Mouse (Mus musculus): ENCODE results near the gene Apbb2. TPM values are rescaled to one million over a fixed set of nuclear protein-coding genes. Genes with fewer than 3 reads are reported as not detected.

Gene Apbb2
- polyA plus RNA-seq, 1 experiment from 2014 or later, result 36.8 TPM

- Histone ChIP-seq H3K9me3 (no peaks in the 10 kb centered on the region), H3K27me3 (replicated peaks; ENCODE audit: low read depth, poor library complexity, severe bottlenecking) (no peaks in the 10 kb centered on the region), H3K27ac (replicated peaks) (no peak overlapping the region), H3K4me1 (peaks cover 10% of the 10 kb centered on the region), H3K4me3 (no peak overlapping the region), H3K36me3 (replicated peaks) (peaks cover 9% of the 10 kb centered on the region)
- 86% methylated on average over 10 of the region's 10 CpGs for WGBS
- no peak for DNase-seq (ENCODE audit: low spot score)
These were observed 224.7 kb downstream of the Apbb2 start for GRCm38 (mm10) chr5:66393767-66394446.

- DNase-seq (ENCODE audit: low spot score), result peak; percentile 46
- peaks cover 17% of the 10 kb centered on the region for H3K4me1 ChIP-seq
- peak overlapping the region; percentile 7 for H3K27ac ChIP-seq (replicated peaks)
- WGBS, result 59% methylated on average over 18 of the region's 18 CpGs
- H3K9me3 ChIP-seq, result no peaks in the 10 kb centered on the region
- H3K36me3 ChIP-seq (replicated peaks), result peaks cover 3% of the 10 kb centered on the region
- no peaks in the 10 kb centered on the region for H3K27me3 ChIP-seq (replicated peaks; ENCODE audit: low read depth, poor library complexity, severe bottlenecking)
- H3K4me3 ChIP-seq, result no peak overlapping the region
These were observed 225.6 kb downstream of the Apbb2 start for GRCm38 (mm10) chr5:66392861-66393529.

DNA sequence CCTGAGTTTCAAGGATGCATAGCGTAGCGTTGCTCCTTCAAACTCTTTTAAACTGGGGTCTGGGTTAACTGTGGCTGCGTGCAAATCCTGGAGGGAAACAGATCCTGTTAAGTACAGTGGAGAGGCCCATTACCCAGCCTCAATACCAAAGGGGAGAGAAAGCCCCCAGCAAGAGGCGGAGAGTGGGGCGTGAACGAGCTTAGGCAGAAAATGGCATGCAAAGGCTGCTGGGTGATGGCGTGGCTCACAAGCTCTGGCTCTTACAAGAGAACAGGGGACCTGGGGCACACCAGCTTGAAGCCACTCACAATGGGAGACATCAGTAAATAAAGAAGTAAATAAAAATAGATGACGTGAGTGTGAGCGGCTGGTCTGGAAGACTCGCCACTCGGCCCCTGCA is 226.8 kb downstream of the Apbb2 start:
- Histone ChIP-seq H3K9me3 (no peaks in the 10 kb centered on the region), H3K27me3 (replicated peaks; ENCODE audit: low read depth, poor library complexity, severe bottlenecking) (no peaks in the 10 kb centered on the region), H3K27ac (replicated peaks) (no peak overlapping the region), H3K36me3 (replicated peaks) (no peaks in the 10 kb centered on the region; the same call in none of the 2 replicates), H3K4me1 (peaks cover 17% of the 10 kb centered on the region), H3K4me3 (no peak overlapping the region)
- 83% methylated on average over 11 of the region's 11 CpGs for WGBS
- DNase-seq (ENCODE audit: low spot score), result no peak

- Histone ChIP-seq H3K36me3 (replicated peaks) (no peaks in the 10 kb centered on the region; the same call in none of the 2 replicates), H3K4me1 (peaks cover 17% of the 10 kb centered on the region), H3K27ac (replicated peaks) (no peak overlapping the region), H3K27me3 (replicated peaks; ENCODE audit: low read depth, poor library complexity, severe bottlenecking) (no peaks in the 10 kb centered on the region), H3K9me3 (no peaks in the 10 kb centered on the region), H3K4me3 (no peak overlapping the region)
- DNase-seq (ENCODE audit: low spot score), result no peak
- 85% methylated on average over 5 of the region's 5 CpGs for WGBS
These were observed 227.3 kb downstream of the Apbb2 start for GRCm38 (mm10) chr5:66391299-66391698.

DNA sequence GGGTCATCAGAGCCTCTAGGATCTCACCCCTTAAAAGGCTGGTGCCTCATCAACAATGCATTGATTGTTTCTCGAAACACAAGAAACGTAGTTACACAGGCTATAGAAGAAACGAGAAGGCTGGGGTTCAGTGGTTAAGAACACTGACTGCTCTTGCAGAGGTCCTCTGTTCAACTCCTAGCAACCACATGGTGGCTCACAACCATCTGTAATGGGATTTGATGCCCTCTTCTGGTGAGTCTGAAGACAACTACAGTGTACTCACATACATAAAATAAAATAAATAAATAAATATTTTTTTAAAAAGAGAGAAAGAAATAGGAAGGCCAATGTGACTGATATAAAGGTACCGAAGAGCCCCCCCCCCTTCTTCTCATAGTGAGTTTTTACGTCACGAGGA is 228.0 kb downstream of the Apbb2 start:
- 82% methylated on average over 6 of the region's 6 CpGs for whole genome bisulfite sequencing
- H3K4me3 ChIP-seq, result no peak overlapping the region
- H3K27me3 ChIP-seq (replicated peaks; ENCODE audit: low read depth, poor library complexity, severe bottlenecking), result no peaks in the 10 kb centered on the region
- no peaks in the 10 kb centered on the region; the same call in none of the 2 replicates for H3K36me3 ChIP-seq (replicated peaks)
- DNase-seq (ENCODE audit: low spot score), result no peak
- H3K9me3 ChIP-seq, result no peaks in the 10 kb centered on the region
- no peak overlapping the region for H3K27ac ChIP-seq (replicated peaks)
- H3K4me1 ChIP-seq, result peaks cover 17% of the 10 kb centered on the region

- Histone ChIP-seq H3K9me3 (no peaks in the 10 kb centered on the region), H3K4me1 (peaks cover 8% of the 10 kb centered on the region), H3K4me3 (no peak overlapping the region), H3K36me3 (replicated peaks) (no peaks in the 10 kb centered on the region; the same call in 1 of the 2 replicates), H3K27ac (replicated peaks) (no peak overlapping the region), H3K27me3 (replicated peaks; ENCODE audit: low read depth, poor library complexity, severe bottlenecking) (no peaks in the 10 kb centered on the region)
- no peak for DNase-seq (ENCODE audit: low spot score)
- WGBS, result 77% methylated on average over 8 of the region's 8 CpGs
These were observed 231.1 kb downstream of the Apbb2 start for GRCm38 (mm10) chr5:66387481-66387880.

- Histone ChIP-seq H3K4me1 (0 out of 2 replicates have a peak, but pooled peaks cover 7% of the 10 kb centered on the region), H3K27ac (replicated peaks) (no peak overlapping the region), H3K27me3 (replicated peaks; ENCODE audit: low read depth, poor library complexity, severe bottlenecking) (no peaks in the 10 kb centered on the region), H3K9me3 (no peaks in the 10 kb centered on the region), H3K36me3 (replicated peaks) (no peaks in the 10 kb centered on the region), H3K4me3 (no peak overlapping the region)
- 54% methylated on average over 3 of the region's 3 CpGs for WGBS
- DNase-seq (ENCODE audit: low spot score), result peak; percentile 60
These were observed 232.9 kb downstream of the Apbb2 start for GRCm38 (mm10) chr5:66385636-66386035.

DNA sequence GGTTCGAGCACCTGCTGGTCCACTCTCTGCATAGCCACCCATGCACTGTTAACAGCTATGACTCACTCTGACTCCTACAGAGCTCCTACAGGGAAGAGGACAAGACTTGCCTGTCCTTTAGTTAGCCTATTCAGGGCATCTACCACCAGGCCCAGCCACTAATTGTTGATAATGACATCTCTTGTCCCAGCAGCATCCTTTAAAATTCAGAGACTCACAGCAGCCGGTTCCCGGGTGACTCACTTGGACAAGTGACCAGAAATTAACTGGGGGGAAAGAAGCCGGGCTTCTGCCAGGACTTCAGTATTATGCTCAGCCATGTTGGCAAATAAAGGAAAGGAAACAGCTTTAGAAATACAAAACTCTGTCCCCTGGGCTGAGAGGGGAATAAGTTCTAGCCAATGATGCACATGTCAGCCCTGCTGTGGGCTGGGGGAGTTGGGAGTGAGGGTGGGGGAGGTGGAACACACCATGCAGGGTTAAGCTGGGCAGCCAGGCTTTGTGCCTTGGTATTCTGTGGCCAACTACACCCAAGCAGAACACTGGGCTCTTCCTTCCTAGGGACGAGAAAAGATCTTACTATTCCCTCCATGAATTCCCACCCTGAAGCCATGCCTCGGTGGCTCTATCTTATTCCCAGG is 233.7 kb downstream of the Apbb2 start:
- WGBS, result 85% methylated on average over 6 of the region's 6 CpGs

DNA sequence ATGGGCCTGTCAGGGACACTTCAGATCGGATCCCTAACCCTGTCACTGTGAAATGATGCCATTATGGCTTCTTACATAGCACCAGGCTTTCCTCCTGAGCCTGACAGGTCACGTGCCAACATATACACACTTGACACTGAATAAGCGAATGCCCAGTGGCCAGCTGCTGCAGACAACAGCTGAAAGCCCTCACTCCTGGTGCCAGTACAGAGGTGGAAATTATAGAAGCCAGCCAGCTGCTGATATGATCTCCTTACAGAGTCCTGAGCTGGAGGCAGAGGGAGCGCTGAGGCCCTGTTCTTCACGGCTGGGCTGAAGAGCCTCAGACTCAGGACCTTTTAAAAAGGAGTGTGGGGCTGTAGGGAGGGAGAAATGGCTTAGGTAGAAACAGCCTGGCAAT is 234.5 kb downstream of the Apbb2 start:
- DNase-seq (ENCODE audit: low spot score), result no peak
- WGBS, result 88% methylated on average over 5 of the region's 5 CpGs
- Histone ChIP-seq H3K27me3 (replicated peaks; ENCODE audit: low read depth, poor library complexity, severe bottlenecking) (no peaks in the 10 kb centered on the region), H3K36me3 (replicated peaks) (no peaks in the 10 kb centered on the region), H3K4me3 (no peak overlapping the region), H3K9me3 (no peaks in the 10 kb centered on the region), H3K4me1 (peaks cover 11% of the 10 kb centered on the region; the same call in 1 of the 2 replicates), H3K27ac (replicated peaks) (no peak overlapping the region)

More for the DNA sequence above, 233.7 kb downstream of the Apbb2 start:
- H3K4me3 ChIP-seq, result no peak overlapping the region
- H3K4me1 ChIP-seq, result 0 out of 2 replicates have a peak, but pooled peaks cover 7% of the 10 kb centered on the region
- H3K36me3 ChIP-seq (replicated peaks), result no peaks in the 10 kb centered on the region
- no peak overlapping the region for H3K27ac ChIP-seq (replicated peaks)
- H3K9me3 ChIP-seq, result no peaks in the 10 kb centered on the region
- H3K27me3 ChIP-seq (replicated peaks; ENCODE audit: low read depth, poor library complexity, severe bottlenecking), result no peaks in the 10 kb centered on the region
- no peak for DNase-seq (ENCODE audit: low spot score)

DNA sequence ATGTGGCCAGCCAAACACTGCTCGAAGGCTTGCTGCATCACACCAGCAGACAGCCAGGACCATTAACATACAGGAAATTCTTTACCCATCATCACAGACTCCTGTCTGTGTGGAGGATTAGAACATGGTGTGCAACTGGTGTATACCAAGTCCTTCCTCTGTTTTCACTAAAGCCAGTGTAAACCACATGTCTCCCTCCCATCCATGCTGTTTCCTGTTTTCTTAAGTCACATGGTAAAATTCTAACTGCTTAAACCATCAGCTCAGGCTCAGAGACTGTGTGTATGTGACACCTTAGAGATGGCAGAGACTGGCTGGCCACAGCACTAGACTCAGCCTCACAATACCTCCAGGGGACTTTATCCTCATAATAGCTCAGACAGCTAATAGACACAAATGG is 236.5 kb downstream of the Apbb2 start:
- Histone ChIP-seq H3K4me3 (no peak overlapping the region), H3K27me3 (replicated peaks; ENCODE audit: low read depth, poor library complexity, severe bottlenecking) (no peaks in the 10 kb centered on the region), H3K36me3 (replicated peaks) (no peaks in the 10 kb centered on the region), H3K4me1 (peaks cover 4% of the 10 kb centered on the region; the same call in 1 of the 2 replicates), H3K27ac (replicated peaks) (no peak overlapping the region), H3K9me3 (no peaks in the 10 kb centered on the region)
- no peak for DNase-seq (ENCODE audit: low spot score)
- 71% methylated on average over 1 of the region's 1 CpGs for WGBS

GRCm38 (mm10) chr5:66378968-66379367 is 239.6 kb downstream of the Apbb2 start:
- H3K4me3 ChIP-seq, result no peak overlapping the region
- H3K4me1 ChIP-seq, result peaks cover 4% of the 10 kb centered on the region; the same call in 1 of the 2 replicates
- H3K27ac ChIP-seq (replicated peaks), result no peak overlapping the region
- no peaks in the 10 kb centered on the region for H3K9me3 ChIP-seq
- WGBS, result 74% methylated on average over 6 of the region's 6 CpGs
- no peaks in the 10 kb centered on the region for H3K36me3 ChIP-seq (replicated peaks)
- no peaks in the 10 kb centered on the region for H3K27me3 ChIP-seq (replicated peaks; ENCODE audit: low read depth, poor library complexity, severe bottlenecking)
- DNase-seq (ENCODE audit: low spot score), result no peak

- 83% methylated on average over 14 of the region's 14 CpGs for WGBS
- peaks cover 11% of the 10 kb centered on the region; the same call in 1 of the 2 replicates for H3K4me1 ChIP-seq
- no peaks in the 10 kb centered on the region for H3K9me3 ChIP-seq
- DNase-seq (ENCODE audit: low spot score), result no peak
- H3K4me3 ChIP-seq, result no peak overlapping the region
- H3K36me3 ChIP-seq (replicated peaks), result no peaks in the 10 kb centered on the region
- H3K27ac ChIP-seq (replicated peaks), result no peak overlapping the region
- H3K27me3 ChIP-seq (replicated peaks; ENCODE audit: low read depth, poor library complexity, severe bottlenecking), result no peaks in the 10 kb centered on the region
These were observed 241.9 kb downstream of the Apbb2 start for GRCm38 (mm10) chr5:66376589-66377270.

Measured in embryonic facial prominence, embryonic 10.5 days (tissue).